Mouse (Mus musculus): ENCODE measurements at regions not wholly inside any gene's neighbourhood (a gene's known extent, or its start where the extent isn't known, plus 50 kb on each side); places are given as distances from the start of the nearest gene placed in this dataset.

GRCm38 (mm10) chr3:68758609-68759008 is 68.2 kb downstream of the Il12a start:
- Histone ChIP-seq H3K9ac (ENCODE audit: low read depth, low read length) (no peak overlapping the region), H3K36me3 (ENCODE audit: control insufficient read depth, insufficient read depth, low read length) (no peaks in the 10 kb centered on the region), H3K9me3 (ENCODE audit: control insufficient read depth, low read length) (no peaks in the 10 kb centered on the region), H3K27ac (ENCODE audit: low read depth, low read length) (no peak overlapping the region), H3K4me1 (ENCODE audit: control insufficient read depth, insufficient read depth, low read depth, low read length) (no peaks in the 10 kb centered on the region), H3K27me3 (replicated peaks; ENCODE audit: control insufficient read depth, insufficient read depth, low read length) (no peaks in the 10 kb centered on the region), H3K4me2 (ENCODE audit: low read length) (no peak overlapping the region), H3K4me3 (ENCODE audit: low read length) (no peak overlapping the region)
- ATAC-seq = no peak

DNA sequence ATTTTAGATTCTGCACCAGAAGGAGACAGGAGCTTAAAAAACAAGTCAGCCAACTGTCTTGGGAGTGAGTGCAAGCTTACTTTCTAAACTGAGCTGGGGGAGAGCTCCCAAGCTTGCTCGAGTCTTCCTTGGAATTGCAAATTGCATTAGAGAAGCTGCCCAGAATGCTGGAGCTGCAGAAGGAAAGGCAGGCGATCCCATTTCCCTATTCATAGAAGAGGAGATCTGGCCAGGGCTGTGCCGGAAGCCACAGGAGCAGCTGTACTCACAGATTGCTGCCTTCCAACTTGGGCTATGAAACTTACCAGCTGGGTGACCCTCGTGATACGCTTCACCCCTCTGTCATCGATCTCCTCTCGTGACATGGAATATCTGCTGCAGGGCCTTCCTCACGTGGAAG is 68.9 kb downstream of the Il12a start:
- no peak for ATAC-seq
- WGBS = 53% methylated on average over 8 of the region's 8 CpGs

DNA sequence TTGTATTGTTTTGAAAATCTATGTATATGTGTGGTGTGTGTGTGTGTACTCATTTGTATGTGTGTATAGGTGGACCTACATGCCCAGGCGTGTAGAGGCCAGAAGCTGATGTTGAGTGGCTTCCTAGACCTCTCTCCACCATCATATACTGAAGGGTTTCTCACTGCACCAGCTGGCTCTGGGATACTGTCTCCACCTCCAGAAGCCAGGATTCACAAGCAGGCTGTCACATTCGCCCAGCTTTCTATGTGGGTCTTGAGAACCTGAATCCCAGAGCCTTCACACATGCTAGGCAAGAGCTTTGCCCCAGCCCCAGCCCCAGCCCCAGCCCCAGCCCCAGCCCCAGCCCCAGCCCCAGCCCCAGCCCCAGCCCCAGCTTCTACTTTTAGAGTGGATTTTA is 70.4 kb downstream of the Il12a start:
- no peak overlapping the region for H3K4me3 ChIP-seq (ENCODE audit: low read length)
- H3K9me3 ChIP-seq (ENCODE audit: control insufficient read depth, low read length) = no peaks in the 10 kb centered on the region
- no peaks in the 10 kb centered on the region for H3K4me1 ChIP-seq (ENCODE audit: control insufficient read depth, insufficient read depth, low read depth, low read length)
- no peak for ATAC-seq
- H3K4me2 ChIP-seq (ENCODE audit: low read length) = no peak overlapping the region
- no peaks in the 10 kb centered on the region for H3K27me3 ChIP-seq (replicated peaks; ENCODE audit: control insufficient read depth, insufficient read depth, low read length)
- H3K9ac ChIP-seq (ENCODE audit: low read depth, low read length) = no peak overlapping the region
- WGBS = 84% methylated on average over 2 of the region's 2 CpGs
- H3K36me3 ChIP-seq (ENCODE audit: control insufficient read depth, insufficient read depth, low read length) = no peaks in the 10 kb centered on the region
- no peak overlapping the region for H3K27ac ChIP-seq (ENCODE audit: low read depth, low read length)

More for the DNA sequence above, 68.9 kb downstream of the Il12a start:
- H3K4me3 ChIP-seq (ENCODE audit: low read length) = no peak overlapping the region
- H3K27me3 ChIP-seq (replicated peaks; ENCODE audit: control insufficient read depth, insufficient read depth, low read length) = no peaks in the 10 kb centered on the region
- no peak overlapping the region for H3K4me2 ChIP-seq (ENCODE audit: low read length)
- H3K27ac ChIP-seq (ENCODE audit: low read depth, low read length) = no peak overlapping the region
- no peak overlapping the region for H3K9ac ChIP-seq (ENCODE audit: low read depth, low read length)
- H3K4me1 ChIP-seq (ENCODE audit: control insufficient read depth, insufficient read depth, low read depth, low read length) = no peaks in the 10 kb centered on the region
- no peaks in the 10 kb centered on the region for H3K9me3 ChIP-seq (ENCODE audit: control insufficient read depth, low read length)
- H3K36me3 ChIP-seq (ENCODE audit: control insufficient read depth, insufficient read depth, low read length) = no peaks in the 10 kb centered on the region

- Histone ChIP-seq H3K4me2 (ENCODE audit: low read length) (no peak overlapping the region), H3K36me3 (ENCODE audit: control insufficient read depth, insufficient read depth, low read length) (no peaks in the 10 kb centered on the region), H3K4me3 (ENCODE audit: low read length) (no peak overlapping the region), H3K9ac (ENCODE audit: low read depth, low read length) (no peak overlapping the region), H3K9me3 (ENCODE audit: control insufficient read depth, low read length) (no peaks in the 10 kb centered on the region), H3K4me1 (ENCODE audit: control insufficient read depth, insufficient read depth, low read depth, low read length) (no peaks in the 10 kb centered on the region), H3K27me3 (replicated peaks; ENCODE audit: control insufficient read depth, insufficient read depth, low read length) (no peaks in the 10 kb centered on the region), H3K27ac (ENCODE audit: low read depth, low read length) (peak overlapping the region; percentile 48; the same call in 1 of the 2 replicates)
- no peak for ATAC-seq
- WGBS = 69% methylated on average over 7 of the region's 7 CpGs
Measured at GRCm38 (mm10) chr3:68761242-68761625, 70.8 kb downstream of the Il12a start.

GRCm38 (mm10) chr3:68761626-68762331 is 71.3 kb downstream of the Il12a start:
- H3K27me3 ChIP-seq (replicated peaks; ENCODE audit: control insufficient read depth, insufficient read depth, low read length) = no peaks in the 10 kb centered on the region
- H3K36me3 ChIP-seq (ENCODE audit: control insufficient read depth, insufficient read depth, low read length) = no peaks in the 10 kb centered on the region
- no peak for ATAC-seq
- H3K9me3 ChIP-seq (ENCODE audit: control insufficient read depth, low read length) = no peaks in the 10 kb centered on the region
- WGBS = 39% methylated on average over 11 of the region's 11 CpGs
- H3K4me2 ChIP-seq (ENCODE audit: low read length) = no peak overlapping the region
- H3K9ac ChIP-seq (ENCODE audit: low read depth, low read length) = no peak overlapping the region
- H3K4me1 ChIP-seq (ENCODE audit: control insufficient read depth, insufficient read depth, low read depth, low read length) = no peaks in the 10 kb centered on the region
- no peak overlapping the region for H3K4me3 ChIP-seq (ENCODE audit: low read length)
- no peak overlapping the region for H3K27ac ChIP-seq (ENCODE audit: low read depth, low read length)

DNA sequence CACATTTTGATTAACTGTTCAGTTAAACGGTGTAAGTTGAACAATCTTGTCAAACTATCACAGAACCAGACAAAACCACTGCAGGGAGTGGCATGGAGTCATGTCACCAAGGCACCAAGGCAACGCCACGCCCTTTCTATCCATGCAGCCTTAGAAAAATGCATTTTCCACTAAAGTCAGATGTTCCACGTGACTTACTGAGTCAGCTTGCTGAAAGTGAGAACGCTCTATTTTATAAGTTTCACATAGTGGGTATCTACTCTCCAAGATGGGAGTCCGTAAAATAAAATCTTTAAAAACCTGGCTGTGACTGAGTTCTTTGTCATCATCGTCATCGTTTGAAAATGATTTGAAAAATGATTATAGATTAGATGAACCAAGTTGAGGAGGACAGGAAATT is 72.5 kb downstream of the Il12a start:
- Histone ChIP-seq H3K36me3 (ENCODE audit: control insufficient read depth, insufficient read depth, low read length) (no peaks in the 10 kb centered on the region), H3K4me2 (ENCODE audit: low read length) (no peak overlapping the region), H3K9ac (ENCODE audit: low read depth, low read length) (no peak overlapping the region), H3K4me1 (ENCODE audit: control insufficient read depth, insufficient read depth, low read depth, low read length) (no peaks in the 10 kb centered on the region), H3K4me3 (ENCODE audit: low read length) (no peak overlapping the region), H3K9me3 (ENCODE audit: control insufficient read depth, low read length) (no peaks in the 10 kb centered on the region), H3K27me3 (replicated peaks; ENCODE audit: control insufficient read depth, insufficient read depth, low read length) (no peaks in the 10 kb centered on the region), H3K27ac (ENCODE audit: low read depth, low read length) (no peak overlapping the region)
- ATAC-seq = no peak
- WGBS = 88% methylated on average over 8 of the region's 8 CpGs

GRCm38 (mm10) chr3:68764336-68764735 is 73.9 kb downstream of the Il12a start:
- 94% methylated on average over 3 of the region's 4 CpGs for WGBS
- no peak for ATAC-seq
- no peaks in the 10 kb centered on the region for H3K36me3 ChIP-seq (ENCODE audit: control insufficient read depth, insufficient read depth, low read length)
- H3K27me3 ChIP-seq (replicated peaks; ENCODE audit: control insufficient read depth, insufficient read depth, low read length) = no peaks in the 10 kb centered on the region
- H3K27ac ChIP-seq (ENCODE audit: low read depth, low read length) = no peak overlapping the region
- no peaks in the 10 kb centered on the region for H3K4me1 ChIP-seq (ENCODE audit: control insufficient read depth, insufficient read depth, low read depth, low read length)
- no peak overlapping the region for H3K4me2 ChIP-seq (ENCODE audit: low read length)
- no peak overlapping the region for H3K4me3 ChIP-seq (ENCODE audit: low read length)
- no peak overlapping the region for H3K9ac ChIP-seq (ENCODE audit: low read depth, low read length)
- H3K9me3 ChIP-seq (ENCODE audit: control insufficient read depth, low read length) = no peaks in the 10 kb centered on the region

- ATAC-seq = no peak
- 81% methylated on average over 7 of the region's 7 CpGs for WGBS
- Histone ChIP-seq H3K4me2 (ENCODE audit: low read length) (no peak overlapping the region), H3K4me1 (ENCODE audit: control insufficient read depth, insufficient read depth, low read depth, low read length) (no peaks in the 10 kb centered on the region), H3K27me3 (replicated peaks; ENCODE audit: control insufficient read depth, insufficient read depth, low read length) (no peaks in the 10 kb centered on the region), H3K27ac (ENCODE audit: low read depth, low read length) (no peak overlapping the region), H3K4me3 (ENCODE audit: low read length) (no peak overlapping the region), H3K9me3 (ENCODE audit: control insufficient read depth, low read length) (no peaks in the 10 kb centered on the region), H3K9ac (ENCODE audit: low read depth, low read length) (no peak overlapping the region), H3K36me3 (ENCODE audit: control insufficient read depth, insufficient read depth, low read length) (no peaks in the 10 kb centered on the region)
Measured at GRCm38 (mm10) chr3:68764917-68765598, 74.6 kb downstream of the Il12a start.

DNA sequence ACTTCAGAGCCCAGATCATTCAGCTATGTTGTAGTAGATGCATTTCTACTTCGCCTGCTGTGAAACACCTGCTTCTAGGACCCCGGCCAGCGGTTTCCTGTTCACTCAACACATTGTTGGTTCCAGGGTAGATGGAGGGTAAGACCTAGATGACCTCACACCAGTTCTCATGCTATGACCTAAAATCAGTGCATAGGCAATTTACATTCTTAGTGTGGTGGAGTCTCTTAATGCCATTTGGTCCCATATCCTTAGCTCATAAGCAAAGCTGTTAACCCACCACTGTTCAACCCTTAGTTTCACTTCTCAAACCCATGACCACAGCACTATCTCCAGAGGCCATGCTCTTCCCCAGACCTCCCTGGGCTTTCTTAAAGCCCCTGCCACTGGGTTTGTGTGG is 81.1 kb downstream of the Il12a start:
- no peaks in the 10 kb centered on the region for H3K36me3 ChIP-seq (ENCODE audit: control insufficient read depth, insufficient read depth, low read length)
- WGBS = 92% methylated on average over 3 of the region's 3 CpGs

More for the DNA sequence above, 81.1 kb downstream of the Il12a start:
- no peak overlapping the region for H3K4me2 ChIP-seq (ENCODE audit: low read length)
- no peak for ATAC-seq
- H3K27ac ChIP-seq (ENCODE audit: low read depth, low read length) = no peak overlapping the region
- no peak overlapping the region for H3K9ac ChIP-seq (ENCODE audit: low read depth, low read length)
- H3K4me1 ChIP-seq (ENCODE audit: control insufficient read depth, insufficient read depth, low read depth, low read length) = no peaks in the 10 kb centered on the region
- no peak overlapping the region for H3K4me3 ChIP-seq (ENCODE audit: low read length)
- H3K27me3 ChIP-seq (replicated peaks; ENCODE audit: control insufficient read depth, insufficient read depth, low read length) = no peaks in the 10 kb centered on the region
- no peaks in the 10 kb centered on the region for H3K9me3 ChIP-seq (ENCODE audit: control insufficient read depth, low read length)

Measured in hindbrain, embryonic 16.5 days (tissue).